Mouse (Mus musculus): ENCODE results near the gene Snx13.

- TF ChIP-seq EP300 (IDR thresholded peaks at IDR 0.05; ENCODE audit: low read depth) (no peak), CTCF (IDR thresholded peaks at IDR 0.05; ENCODE audit: low read depth) (no peak)
Measured at GRCm38 (mm10) chr12:35046999-35047319, at the start of gene Snx13.
